Mouse (Mus musculus) layer of hippocampus, adult 8-10 months (tissue): ENCODE measurements at regions not wholly inside any gene's neighbourhood (a gene's known extent, or its start where the extent isn't known, plus 50 kb on each side); places are given as distances from the start of the nearest gene placed in this dataset.

ENCODE experiments used
- DNase-seq, 2 experiments: peaks; one replicate each; pipeline ENCODE4 v3.0.0; 2022; ENCODE audit warnings: low spot score in 2 of 2

DNA sequence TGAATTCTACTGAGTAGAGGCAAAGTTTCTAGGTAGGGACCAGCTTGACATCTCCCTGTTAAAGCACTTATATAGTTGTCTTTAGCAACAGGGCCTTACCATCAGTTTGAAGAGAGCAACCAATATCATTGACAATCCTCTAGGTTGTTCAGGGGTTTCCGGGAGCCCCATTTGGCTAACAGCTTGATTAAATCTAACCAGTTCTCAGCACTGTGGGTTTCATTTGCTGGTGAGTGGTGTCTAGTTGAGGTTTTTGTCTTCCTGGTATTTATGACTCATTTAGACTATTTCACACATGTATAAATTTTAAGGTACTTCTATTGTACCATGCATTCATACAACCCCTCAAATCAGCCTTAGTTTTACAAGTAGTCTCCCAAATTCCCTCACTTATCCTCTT lies 823.4 kb upstream of the Sel1l start:
- no peak for DNase-seq

DNA sequence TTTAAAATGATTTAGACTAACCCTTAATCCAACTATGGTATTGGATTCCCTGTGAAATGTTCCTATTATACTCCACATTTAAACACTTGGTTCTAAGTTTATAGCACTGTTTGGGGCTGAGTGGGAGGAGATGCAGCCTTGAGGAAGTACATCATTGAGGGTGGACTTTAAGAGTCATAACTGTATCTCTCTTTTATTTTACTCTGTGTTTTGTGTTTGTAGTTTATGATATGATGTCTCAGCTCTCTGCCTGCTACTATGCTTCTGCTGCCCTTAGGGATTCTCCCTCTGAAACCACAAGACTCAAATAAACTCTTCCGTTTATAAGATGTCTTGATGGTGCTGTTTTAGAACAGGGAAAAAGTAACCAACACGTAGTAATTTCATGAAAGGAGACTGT lies 797.7 kb upstream of the Sel1l start:
- DNase-seq: no peak

DNA sequence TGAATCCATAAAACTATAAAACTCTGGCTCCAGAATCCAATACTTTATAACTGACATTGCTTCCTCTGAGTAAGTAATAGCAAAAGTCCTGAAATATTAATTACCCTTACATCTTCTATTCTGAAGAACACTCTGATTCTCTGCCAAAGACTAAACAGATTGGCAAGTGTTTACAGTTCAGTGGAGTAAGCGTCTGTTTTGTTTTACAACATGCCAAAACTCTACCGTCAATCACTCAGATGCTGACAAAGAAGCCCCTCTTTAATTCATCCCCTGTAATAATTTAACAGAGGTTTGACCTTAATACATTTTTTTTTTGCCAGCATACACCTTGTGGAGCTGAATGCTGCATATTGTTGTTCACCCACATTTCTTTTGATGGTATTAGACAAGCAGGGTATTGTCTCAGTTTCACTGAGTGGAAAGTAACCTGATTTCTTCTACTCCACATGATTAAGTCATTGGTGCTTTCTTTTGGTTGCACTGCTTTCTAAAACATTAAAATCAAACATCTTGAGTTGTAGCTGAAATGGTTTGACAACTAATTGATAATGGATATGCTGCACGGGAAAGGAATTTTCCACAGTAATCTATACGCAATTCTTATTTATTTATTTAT lies 796.2 kb upstream of the Sel1l start:
- DNase-seq: no peak

DNA sequence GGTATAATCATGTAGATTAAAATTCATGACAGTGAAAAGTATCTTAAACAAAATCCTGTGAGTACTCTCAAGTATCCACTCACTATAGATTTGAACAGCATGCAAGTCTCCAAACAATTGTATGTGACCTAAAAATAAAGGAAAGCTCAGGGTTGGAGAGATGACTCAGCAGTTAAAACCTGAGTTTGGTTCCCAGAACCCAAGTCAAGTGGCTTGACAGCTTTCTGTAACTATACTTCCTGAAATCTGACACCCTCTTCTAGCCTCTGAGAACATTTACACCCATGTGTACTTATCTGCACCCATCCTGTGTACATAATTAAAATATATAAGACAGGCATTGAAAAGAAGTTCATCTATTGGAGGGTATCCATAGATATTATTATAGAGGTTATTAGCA lies 770.2 kb upstream of the Sel1l start:
- no peak for DNase-seq

DNA sequence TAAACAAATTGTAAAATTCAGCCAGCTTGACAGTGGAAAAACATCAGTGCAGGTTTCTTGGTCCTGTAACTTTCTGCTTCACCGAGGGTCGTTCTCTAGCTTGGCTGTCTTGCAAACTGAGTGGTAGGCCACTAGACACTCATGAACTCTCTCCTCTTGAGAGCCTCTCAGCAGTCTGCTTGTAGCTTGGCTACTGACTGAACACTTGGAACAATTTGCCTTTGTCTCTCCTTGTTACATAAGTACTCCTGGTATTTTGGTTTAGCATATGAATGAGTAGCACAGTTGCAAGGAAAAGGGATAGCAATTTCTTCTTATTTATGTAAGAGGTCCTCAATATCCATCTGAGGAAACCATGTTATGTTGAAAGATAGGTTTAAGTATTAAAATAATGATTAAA lies 769.6 kb upstream of the Sel1l start:
- no peak for DNase-seq

DNA sequence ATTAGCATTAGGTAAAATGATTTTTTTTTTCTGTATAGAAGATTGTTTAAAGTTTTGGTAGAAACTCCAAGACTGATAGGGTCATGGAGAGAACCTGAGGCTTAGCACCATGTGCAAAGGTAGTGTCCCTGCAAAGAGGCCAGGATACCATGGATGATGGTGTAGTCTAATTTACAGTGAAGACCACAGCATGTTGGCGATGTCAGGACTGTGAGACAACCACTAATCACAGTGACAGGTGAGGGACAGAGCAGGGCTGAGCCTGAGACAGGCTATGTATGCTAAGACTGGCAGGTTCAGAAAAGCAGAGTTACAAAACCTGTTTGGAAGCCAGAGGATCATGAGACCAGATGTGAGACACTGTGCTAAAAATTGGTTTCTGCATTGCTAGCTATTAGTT lies 752.7 kb upstream of the Sel1l start:
- DNase-seq: no peak

DNA sequence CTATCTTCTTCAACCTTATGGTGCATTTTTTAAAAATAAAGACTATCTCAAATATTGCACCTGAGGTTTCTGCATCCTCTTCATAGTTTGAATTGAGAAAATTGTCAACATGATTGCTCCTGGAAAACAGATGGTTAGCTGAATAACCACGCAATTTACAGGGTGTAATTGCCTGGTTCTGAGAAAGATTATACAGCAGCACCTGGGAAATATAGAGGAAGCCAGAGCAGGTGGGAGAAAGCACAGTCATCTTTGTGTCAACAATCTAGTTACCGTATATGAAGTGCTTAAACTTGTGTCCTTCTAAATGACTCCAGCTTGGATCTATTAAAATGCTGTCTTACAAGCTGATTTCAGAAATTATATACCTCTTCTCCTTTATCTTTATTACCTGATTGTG lies 740.8 kb upstream of the Sel1l start:
- peak in 1 of 2 experiments; percentile 3 for DNase-seq

DNA sequence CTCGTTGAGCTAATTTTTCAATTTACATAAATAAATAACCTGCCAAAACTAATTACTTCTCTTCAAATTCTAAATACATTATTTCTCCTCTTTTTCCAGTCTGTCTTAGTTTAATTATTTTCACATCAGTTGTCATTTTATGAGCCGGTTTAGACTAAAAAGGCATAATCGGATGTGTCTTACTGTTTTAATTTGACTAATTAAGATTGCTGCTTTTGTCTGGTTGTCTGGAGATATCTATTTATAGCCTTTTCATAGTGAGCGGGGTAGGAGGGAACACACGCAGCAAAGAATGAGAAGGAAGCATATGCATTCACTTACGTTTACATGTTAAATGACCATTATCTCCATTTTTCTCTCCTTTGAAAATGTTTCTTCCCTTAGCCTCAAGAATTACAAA lies 740.3 kb upstream of the Sel1l start:
- no peak for DNase-seq

DNA sequence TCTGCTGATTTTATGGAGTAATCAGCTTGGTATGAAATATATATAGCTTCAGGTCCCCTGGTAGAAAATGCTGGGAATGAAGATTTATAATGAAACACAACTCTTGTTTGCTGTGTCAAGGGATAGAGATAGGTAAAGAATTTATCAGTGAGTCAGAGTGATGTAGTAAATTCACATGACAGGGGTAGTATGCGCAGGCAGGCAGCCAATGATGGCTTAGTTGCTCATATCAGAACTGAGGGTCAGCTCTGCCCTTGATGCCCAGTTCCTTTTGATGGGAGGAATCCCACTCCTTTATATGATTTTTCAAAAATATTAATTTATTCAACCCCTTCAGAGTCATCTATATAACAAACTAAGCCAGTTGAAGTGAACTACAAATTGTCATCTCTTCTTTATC lies 729.6 kb upstream of the Sel1l start:
- no peak for DNase-seq
